Mouse (Mus musculus): ENCODE data around the gene Rars2.

GRCm38 (mm10) chr4:34644779-34645178 lies 30.0 kb downstream of the Rars2 start:
- no peak for TF ChIP-seq CTCF (IDR thresholded peaks at IDR 0.05; ENCODE audit: insufficient read depth, low read length)
- no peak for TF ChIP-seq POLR2A (IDR thresholded peaks at IDR 0.05; ENCODE audit: borderline replicate concordance, extremely low read depth, low read depth, low read length)

All from lung, adult 2 months (tissue).